Mouse (Mus musculus) brown adipose tissue, adult 24 weeks (tissue): ENCODE data around the gene Zbtb20. TPM values are rescaled to one million over a fixed set of nuclear protein-coding genes. Genes with fewer than 3 reads are reported as not detected.
"Not testable (repeated sequence)": the region's sequence is repeated elsewhere in the genome, so short reads cannot be mapped to it uniquely, and the experiment has no call there.

ENCODE experiments used
- H3K27ac ChIP-seq: fragments of 200-500 bp; replicated peaks from 2 replicates; pipeline ENCODE4 v1.5.1; 2012; ENCODE audit warnings: low read depth, mild to moderate bottlenecking, low read length
- H3K4me1 ChIP-seq: fragments of 200-500 bp; 2 replicates; pipeline ENCODE4 v1.6.1; 2012; ENCODE audit warnings: low read length, mixed read lengths; ENCODE audit not compliant: control insufficient read depth, insufficient read depth, insufficient read length
- H3K4me3 ChIP-seq: fragments of 200-500 bp; 2 replicates; pipeline ENCODE4 v1.5.1; 2012; ENCODE audit warnings: low read depth, mild to moderate bottlenecking, low read length, moderate library complexity; ENCODE audit not compliant: insufficient read depth
- polyA plus RNA-seq: library from polyadenylated mRNA; stranded (reverse); fragments of >200 nt; gene quantifications from 2 replicates; pipeline ENCODE4 v1.2.4, GENCODE M21; 2012; ENCODE audit not compliant: missing spikeins, insufficient read depth, insufficient read length

The Zbtb20 gene
- polyA plus RNA-seq, 1 experiment, result 30.7 TPM

GRCm38 (mm10) chr16:42938211-42938610, 62.5 kb downstream of the Zbtb20 start:
- no peak overlapping the region for H3K27ac ChIP-seq

GRCm38 (mm10) chr16:42947016-42947415, 71.3 kb downstream of the Zbtb20 start:
- no peak overlapping the region for H3K27ac ChIP-seq
- H3K4me3 ChIP-seq, result no peak overlapping the region
- H3K4me1 ChIP-seq, result no peaks in the 10 kb centered on the region

More at GRCm38 (mm10) chr16:42938211-42938610, 62.5 kb downstream of the Zbtb20 start:
- Histone ChIP-seq H3K4me3 (no peak overlapping the region), H3K4me1 (no peaks in the 10 kb centered on the region)

- not testable (repeated sequence) for H3K27ac ChIP-seq, H3K4me1 ChIP-seq, H3K4me3 ChIP-seq
Measured at GRCm38 (mm10) chr16:42955401-42955800, 79.7 kb downstream of the Zbtb20 start.

- Histone ChIP-seq H3K27ac (no peak overlapping the region), H3K4me3 (no peak overlapping the region), H3K4me1 (no peaks in the 10 kb centered on the region)
Measured at GRCm38 (mm10) chr16:42972872-42973271, 97.2 kb downstream of the Zbtb20 start.

GRCm38 (mm10) chr16:42998896-42999295, 123.2 kb downstream of the Zbtb20 start:
- Histone ChIP-seq H3K27ac (no peak overlapping the region), H3K4me3 (no peak overlapping the region), H3K4me1 (no peaks in the 10 kb centered on the region)

- Histone ChIP-seq H3K4me3 (no peak overlapping the region), H3K4me1 (no peaks in the 10 kb centered on the region), H3K27ac (no peak overlapping the region)
Measured at GRCm38 (mm10) chr16:43026351-43026750, 150.7 kb downstream of the Zbtb20 start.

GRCm38 (mm10) chr16:43029243-43029642, 153.6 kb downstream of the Zbtb20 start:
- no peak overlapping the region for H3K27ac ChIP-seq
- no peak overlapping the region for H3K4me3 ChIP-seq
- H3K4me1 ChIP-seq, result no peaks in the 10 kb centered on the region

GRCm38 (mm10) chr16:43035709-43036108, 160.0 kb downstream of the Zbtb20 start:
- no peaks in the 10 kb centered on the region for H3K4me1 ChIP-seq
- H3K27ac ChIP-seq, result no peak overlapping the region
- no peak overlapping the region for H3K4me3 ChIP-seq

- no peak overlapping the region for H3K27ac ChIP-seq
- no peak overlapping the region for H3K4me3 ChIP-seq
- H3K4me1 ChIP-seq, result no peaks in the 10 kb centered on the region
Measured at GRCm38 (mm10) chr16:43036510-43036909, 160.8 kb downstream of the Zbtb20 start.

GRCm38 (mm10) chr16:43037320-43037719, 161.6 kb downstream of the Zbtb20 start:
- no peak overlapping the region for H3K4me3 ChIP-seq
- H3K4me1 ChIP-seq, result no peaks in the 10 kb centered on the region

GRCm38 (mm10) chr16:43045611-43046010, 169.9 kb downstream of the Zbtb20 start:
- Histone ChIP-seq H3K4me1 (no peaks in the 10 kb centered on the region), H3K4me3 (no peak overlapping the region), H3K27ac (no peak overlapping the region)

More at GRCm38 (mm10) chr16:43037320-43037719, 161.6 kb downstream of the Zbtb20 start:
- H3K27ac ChIP-seq, result no peak overlapping the region

- no peak overlapping the region for H3K27ac ChIP-seq
- H3K4me3 ChIP-seq, result no peak overlapping the region
- H3K4me1 ChIP-seq, result no peaks in the 10 kb centered on the region
Measured at GRCm38 (mm10) chr16:43046686-43047085, 171.0 kb downstream of the Zbtb20 start.

- Histone ChIP-seq H3K4me3 (no peak overlapping the region), H3K27ac (no peak overlapping the region), H3K4me1 (no peaks in the 10 kb centered on the region)
Measured at GRCm38 (mm10) chr16:43069666-43070295, 194.1 kb downstream of the Zbtb20 start.

GRCm38 (mm10) chr16:43071875-43072274, 196.2 kb downstream of the Zbtb20 start:
- Histone ChIP-seq H3K4me1 (no peaks in the 10 kb centered on the region), H3K4me3 (no peak overlapping the region), H3K27ac (no peak overlapping the region)

GRCm38 (mm10) chr16:43072818-43073594, 197.3 kb downstream of the Zbtb20 start:
- Histone ChIP-seq H3K4me1 (no peaks in the 10 kb centered on the region), H3K27ac (no peak overlapping the region), H3K4me3 (no peak overlapping the region)

- no peak overlapping the region for H3K4me3 ChIP-seq
- no peak overlapping the region for H3K27ac ChIP-seq
- H3K4me1 ChIP-seq, result no peaks in the 10 kb centered on the region
Measured at GRCm38 (mm10) chr16:43080403-43080802, 204.7 kb downstream of the Zbtb20 start.
